Mouse (Mus musculus) liver, embryonic 11.5 days (tissue): ENCODE measurements around the gene Tead2. TPM values are rescaled to one million over a fixed set of nuclear protein-coding genes. Genes with fewer than 3 reads are reported as not detected.

Experiments
- ATAC-seq: fragments of 200-750 bp; cut with Nextera tagmentation; replicated peaks from 2 replicates; pipeline ENCODE4 v1.8.0; 2017; ENCODE audit warnings: moderate number of reproducible peaks, mild to moderate bottlenecking, moderate TSS enrichment, moderate library complexity; ENCODE audit not compliant: low FRiP score
- DNase-seq: peaks from one replicate; pipeline ENCODE4 v3.0.0-alpha.2; 2017; ENCODE audit warnings: low spot score
- H3K27ac ChIP-seq: fragments of 300-500 bp; sonication (generic); 2 replicates; pipeline ENCODE4 v1.5.1; 2014; ENCODE audit warnings: mild to moderate bottlenecking, low read depth, low read length, control low read depth
- H3K27me3 ChIP-seq: fragments of 300-500 bp; sonication (generic); replicated peaks from 2 replicates; pipeline ENCODE4 v1.6.1; 2014; ENCODE audit warnings: low read length, mixed read lengths; ENCODE audit not compliant: control insufficient read depth, insufficient read depth
- H3K36me3 ChIP-seq: fragments of 300-500 bp; sonication (generic); 2 replicates; pipeline ENCODE4 v1.6.1; 2014; ENCODE audit warnings: mild to moderate bottlenecking, low read length, moderate library complexity, mixed read lengths; ENCODE audit not compliant: control insufficient read depth, insufficient read depth
- H3K4me1 ChIP-seq: fragments of 300-500 bp; sonication (generic); replicated peaks from 2 replicates; pipeline ENCODE4 v1.6.1; 2014; ENCODE audit warnings: low read length, mixed read lengths; ENCODE audit not compliant: control insufficient read depth, insufficient read depth
- H3K4me2 ChIP-seq: fragments of 300-500 bp; sonication (generic); 2 replicates; pipeline ENCODE4 v1.6.1; 2014; ENCODE audit warnings: mild to moderate bottlenecking, control low read depth, moderate library complexity
- H3K4me3 ChIP-seq: fragments of 300-500 bp; sonication (generic); 2 replicates; pipeline ENCODE4 v1.5.1; 2014; ENCODE audit warnings: low read depth, low read length, control low read depth
- H3K9ac ChIP-seq: fragments of 300-500 bp; sonication (generic); 2 replicates; pipeline ENCODE4 v1.6.1; 2014; ENCODE audit warnings: low read depth, low read length, control low read depth
- H3K9me3 ChIP-seq: fragments of 300-500 bp; sonication (generic); 2 replicates; pipeline ENCODE4 v1.6.1; 2016; ENCODE audit warnings: low read length, inconsistent platforms, mixed read lengths; ENCODE audit not compliant: control insufficient read depth
- WGBS: fragments of 180-500 bp; shearing (Covaris S2); extraction: QIAGEN DNeasy Blood & Tissue Kit; methylation state at CpG from one replicate; pipeline ENCODE4 v1.1.7; 2014; 5-methylcytosine and 5-hydroxymethylcytosine counted together
- polyA plus RNA-seq: library from polyadenylated mRNA; unstranded; fragments of >200 nt; fragmentation: Nextera tagmentation; extraction: Ambion mirVana; gene quantifications from 2 replicates; pipeline ENCODE4 v1.2.1, GENCODE M21; 2014

Gene Tead2
- polyA plus RNA-seq, 1 experiment from 2014 or later, result 75.9 TPM

GRCm38 (mm10) chr7:45208260-45208659 is 7.3 kb upstream of the Tead2 start:
- Histone ChIP-seq H3K27ac (no peak overlapping the region), H3K36me3 (no peaks in the 10 kb centered on the region), H3K4me1 (peaks cover 15% of the 10 kb centered on the region), H3K4me3 (no peak overlapping the region), H3K9ac (no peak overlapping the region), H3K27me3 (peaks cover 19% of the 10 kb centered on the region), H3K9me3 (no peaks in the 10 kb centered on the region), H3K4me2 (no peak overlapping the region)
- DNase-seq, result no peak
- WGBS, result 74% methylated on average over 6 of the region's 6 CpGs
- ATAC-seq, result no peak

DNA sequence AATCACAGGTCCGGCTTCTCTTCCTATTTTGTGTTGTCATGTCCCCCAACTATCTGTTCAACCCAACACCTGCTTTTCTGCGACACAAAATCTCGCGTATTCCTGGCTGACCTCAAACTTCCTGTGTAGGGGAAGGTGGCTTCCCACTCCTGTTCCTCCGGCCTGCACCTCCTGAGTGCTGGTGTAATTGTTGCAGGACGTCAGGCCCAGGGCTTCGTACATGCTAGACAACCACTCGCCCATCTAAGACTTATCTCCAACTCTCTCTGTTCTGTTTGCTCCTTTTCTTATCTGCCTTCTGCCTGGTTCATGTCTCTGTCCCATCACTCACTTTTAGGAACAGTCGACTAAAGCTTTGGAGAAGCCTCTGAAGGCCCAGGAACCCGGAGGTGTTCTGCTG is 4.5 kb upstream of the Tead2 start:
- ATAC-seq (no peak), DNase-seq (no peak)
- 29% methylated on average over 10 of the region's 10 CpGs for WGBS
- Histone ChIP-seq H3K27ac (no peak overlapping the region), H3K4me2 (peak overlapping the region; percentile 61), H3K36me3 (no peaks in the 10 kb centered on the region), H3K4me1 (peaks cover 14% of the 10 kb centered on the region), H3K27me3 (peaks cover 28% of the 10 kb centered on the region), H3K9me3 (no peaks in the 10 kb centered on the region), H3K4me3 (peak overlapping the region; percentile 35; the same call in 1 of the 2 replicates), H3K9ac (no peak overlapping the region)

DNA sequence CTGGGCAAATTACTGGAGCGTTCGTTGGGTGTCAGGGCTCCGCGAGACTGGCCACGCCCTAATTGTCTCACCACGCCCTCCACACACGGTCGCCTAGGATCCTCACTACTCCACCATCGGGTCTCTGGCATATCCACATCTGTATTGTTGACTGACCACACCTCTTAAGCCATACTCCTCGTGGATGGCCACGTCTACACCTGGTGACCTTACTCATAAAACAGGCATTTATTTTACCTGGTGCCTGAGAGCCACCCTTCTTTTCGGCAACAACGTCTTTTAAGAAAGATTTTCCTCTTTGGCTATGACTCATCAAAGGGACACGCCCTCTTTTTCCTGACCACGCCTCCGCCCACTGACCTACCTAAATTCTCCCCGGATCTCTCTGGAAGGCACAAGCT is 3.7 kb upstream of the Tead2 start, which contains the start of gene Dkkl1:
Gene Dkkl1 (minus strand): TSS at position 297 of the 401 bp plus-strand sequence.
- H3K9ac ChIP-seq, result no peak within 1 kb of the TSS
- H3K27ac ChIP-seq, result no peak within 1 kb of the TSS
- no peaks in the 10 kb centered on the region for H3K9me3 ChIP-seq
- H3K4me2 ChIP-seq, result peak within 1 kb of the TSS; percentile 61
- H3K36me3 ChIP-seq, result no peaks in the 10 kb centered on the region
- ATAC-seq (peak; percentile 51), DNase-seq (peak; percentile 59)
- WGBS, result 2% methylated on average over 17 of the region's 17 CpGs
- H3K4me3 ChIP-seq, result peak within 1 kb of the TSS; percentile 35
- peaks cover 30% of the 10 kb centered on the region for H3K27me3 ChIP-seq
- H3K4me1 ChIP-seq, result peaks cover 14% of the 10 kb centered on the region

DNA sequence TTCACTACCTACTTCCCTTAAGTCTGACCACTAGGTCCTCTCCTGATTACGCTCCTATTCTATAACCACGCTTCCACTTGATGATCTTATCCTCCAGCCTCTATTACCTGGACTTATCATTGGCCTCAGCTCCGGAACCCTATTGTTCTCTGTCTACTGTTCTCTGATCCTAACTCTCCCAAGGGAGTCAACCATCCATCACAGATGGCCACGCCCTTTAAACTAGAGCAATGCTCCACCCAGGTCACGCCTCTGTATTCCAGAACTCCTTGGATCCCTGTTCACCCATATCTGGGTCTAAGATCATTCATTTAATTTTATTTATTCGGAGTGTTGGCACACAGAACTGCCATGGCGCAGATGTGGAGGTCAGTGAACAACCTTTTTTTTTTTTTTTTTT is 3.2 kb upstream of the Tead2 start:
- DNase-seq (no peak), ATAC-seq (no peak)
- Histone ChIP-seq H3K9ac (no peak overlapping the region), H3K4me1 (peaks cover 14% of the 10 kb centered on the region), H3K4me3 (no peak overlapping the region; the same call in 1 of the 2 replicates), H3K27ac (no peak overlapping the region), H3K9me3 (no peaks in the 10 kb centered on the region), H3K27me3 (peaks cover 30% of the 10 kb centered on the region), H3K4me2 (peak overlapping the region; percentile 61; the same call in 1 of the 2 replicates), H3K36me3 (no peaks in the 10 kb centered on the region)
- WGBS, result 62% methylated on average over 7 of the region's 7 CpGs

- 66% methylated on average over 5 of the region's 5 CpGs for WGBS
- peaks cover 14% of the 10 kb centered on the region for H3K4me1 ChIP-seq
- 0 out of 2 replicates have a peak, but pooled peaks have one; percentile 16 for ATAC-seq
These were observed 1.8 kb upstream of the Tead2 start for GRCm38 (mm10) chr7:45213708-45214107.

DNA sequence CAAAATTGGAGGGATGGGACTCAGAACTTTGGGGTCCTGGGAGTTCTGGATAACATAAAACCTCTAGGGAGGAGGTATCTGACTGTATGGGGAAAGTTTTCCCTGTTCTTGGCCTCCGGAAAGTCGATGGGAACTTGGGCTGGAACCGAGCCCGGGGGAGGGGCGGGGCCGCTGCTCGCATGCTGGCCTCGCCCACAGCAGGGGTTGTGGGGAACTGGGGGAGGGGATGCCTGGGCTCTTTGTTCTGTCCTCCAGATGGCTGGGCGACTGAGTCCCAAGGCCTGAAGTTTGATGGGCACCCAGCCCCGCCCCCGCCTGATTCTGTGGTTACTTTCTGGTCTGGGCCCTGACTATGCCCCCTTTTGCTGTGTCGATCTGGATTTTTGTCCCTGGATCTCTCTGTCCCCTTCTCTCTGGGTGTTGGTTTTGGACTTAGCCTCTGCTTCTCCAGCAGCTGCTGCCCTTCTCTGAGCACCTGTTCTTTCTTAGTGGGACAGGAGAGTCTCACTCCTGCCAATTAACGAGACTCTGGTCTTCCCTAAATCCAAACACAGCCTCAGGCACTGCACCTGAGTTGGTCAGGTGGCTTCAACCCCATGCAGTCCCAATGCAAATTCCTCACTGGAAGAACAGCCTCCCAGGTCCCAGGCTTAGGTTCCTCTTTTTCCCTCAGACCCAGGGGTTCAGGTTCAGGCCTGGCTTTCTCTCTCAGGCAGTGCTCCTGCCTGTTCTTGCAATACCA is 1.1 kb downstream of the Tead2 start:
- Histone ChIP-seq H3K27ac (peak overlapping the region; percentile 80), H3K27me3 (peaks cover 18% of the 10 kb centered on the region), H3K36me3 (peaks cover 8% of the 10 kb centered on the region; the same call in 1 of the 2 replicates), H3K4me3 (peak overlapping the region; percentile 62), H3K9ac (peak overlapping the region; percentile 79), H3K4me1 (peaks cover 10% of the 10 kb centered on the region), H3K9me3 (no peaks in the 10 kb centered on the region), H3K4me2 (peak overlapping the region; percentile 68)
- WGBS, result 4% methylated on average over 13 of the region's 13 CpGs
- ATAC-seq (peak; percentile 56), DNase-seq (peak; percentile 82)

More at GRCm38 (mm10) chr7:45213708-45214107, 1.8 kb upstream of the Tead2 start:
- Histone ChIP-seq H3K27me3 (peaks cover 30% of the 10 kb centered on the region), H3K27ac (no peak overlapping the region), H3K9ac (no peak overlapping the region), H3K9me3 (no peaks in the 10 kb centered on the region), H3K4me2 (no peak overlapping the region), H3K4me3 (no peak overlapping the region), H3K36me3 (no peaks in the 10 kb centered on the region)
- no peak for DNase-seq

DNA sequence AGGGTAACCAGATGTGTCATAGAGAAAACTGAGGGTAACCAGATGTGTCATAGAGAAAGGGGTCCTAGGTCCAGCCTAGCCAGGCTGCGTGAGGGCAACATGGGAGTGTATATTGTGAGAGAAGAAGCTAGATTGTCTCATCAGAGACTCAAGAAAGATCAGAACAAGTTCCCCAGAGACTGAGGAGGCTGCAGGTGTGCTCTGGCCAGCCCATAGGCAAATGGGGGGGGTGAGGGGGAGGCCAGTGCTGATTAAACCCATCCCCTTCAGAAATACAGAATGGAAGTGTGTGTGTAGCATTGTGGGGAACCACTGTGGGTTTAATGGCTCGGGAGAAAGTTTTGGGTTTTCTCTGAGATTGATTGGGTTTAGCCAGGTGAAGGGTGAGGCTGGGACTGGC is 6.1 kb downstream of the Tead2 start:
- ATAC-seq, result no peak
- no peak overlapping the region for H3K4me2 ChIP-seq
- H3K9me3 ChIP-seq, result no peaks in the 10 kb centered on the region
- peaks cover 24% of the 10 kb centered on the region for H3K36me3 ChIP-seq
- H3K27ac ChIP-seq, result no peak overlapping the region
- no peaks in the 10 kb centered on the region for H3K27me3 ChIP-seq
- no peaks in the 10 kb centered on the region for H3K4me1 ChIP-seq
- H3K4me3 ChIP-seq, result no peak overlapping the region
- DNase-seq, result no peak
- no peak overlapping the region for H3K9ac ChIP-seq
- 72% methylated on average over 2 of the region's 2 CpGs for WGBS

DNA sequence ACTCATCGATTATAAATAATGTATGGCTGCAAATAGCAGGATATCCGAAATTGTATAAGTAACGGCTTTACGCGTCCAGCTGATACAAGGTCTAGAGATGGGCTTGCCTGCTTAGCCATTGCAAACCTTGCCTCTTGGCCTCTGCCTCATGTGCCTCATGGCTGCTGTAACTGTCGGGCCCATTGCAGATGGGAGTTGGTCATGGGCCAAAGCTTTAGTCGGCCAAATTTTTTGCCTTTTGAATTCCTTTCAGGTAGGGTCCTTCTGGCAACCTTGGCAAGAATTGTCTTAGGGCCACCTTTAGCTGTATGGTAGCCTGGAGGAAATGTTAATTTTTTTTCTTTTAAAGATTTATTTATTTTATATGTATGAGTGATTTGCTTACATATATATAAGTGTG is 9.3 kb downstream of the Tead2 start:
- peaks cover 38% of the 10 kb centered on the region for H3K36me3 ChIP-seq
- no peak overlapping the region for H3K4me3 ChIP-seq
- WGBS, result 92% methylated on average over 7 of the region's 7 CpGs
- H3K4me2 ChIP-seq, result no peak overlapping the region
- no peaks in the 10 kb centered on the region for H3K27me3 ChIP-seq
- no peaks in the 10 kb centered on the region for H3K4me1 ChIP-seq
- DNase-seq (no peak), ATAC-seq (no peak)
- no peak overlapping the region for H3K9ac ChIP-seq
- no peaks in the 10 kb centered on the region for H3K9me3 ChIP-seq
- H3K27ac ChIP-seq, result no peak overlapping the region

GRCm38 (mm10) chr7:45226421-45226820 is 10.9 kb downstream of the Tead2 start:
- Histone ChIP-seq H3K27me3 (no peaks in the 10 kb centered on the region), H3K36me3 (peaks cover 37% of the 10 kb centered on the region), H3K4me3 (no peak overlapping the region), H3K4me2 (no peak overlapping the region), H3K27ac (no peak overlapping the region), H3K4me1 (no peaks in the 10 kb centered on the region), H3K9ac (no peak overlapping the region), H3K9me3 (no peaks in the 10 kb centered on the region)
- no peak for ATAC-seq
- 91% methylated on average over 5 of the region's 5 CpGs for WGBS
- no peak for DNase-seq
